Mouse (Mus musculus) hindbrain, embryonic 10.5 days (tissue): ENCODE results near the gene Khdc3. TPM values are rescaled to one million over a fixed set of nuclear protein-coding genes. Genes with fewer than 3 reads are reported as not detected.

Experiments used
- polyA plus RNA-seq: library from polyadenylated mRNA; unstranded; fragments of >200 nt; fragmentation: Nextera tagmentation; extraction: Ambion mirVana; gene quantifications from 2 replicates; pipeline ENCODE4 v1.2.1, GENCODE M21; 2016

Khdc3 gene
- polyA plus RNA-seq, 1 experiment from 2014 or later, result 0.20 TPM

Other genes starting within 250 kb of the Khdc3 start
- gene Pygo1, start 176.2 kb upstream of the Khdc3 start, polyA plus RNA-seq, result 5.4 and 6.1 TPM in 2 replicates
- gene Dyx1c1, start 143.1 kb upstream of the Khdc3 start, polyA plus RNA-seq, result 1.8 and 1.9 TPM in 2 replicates
- not detected in 2 replicates for gene Gm44503, start 143.0 kb upstream of the Khdc3 start, polyA plus RNA-seq
- 21.8 and 27.6 TPM in 2 replicates for gene Ccpg1os, start 116.5 kb upstream of the Khdc3 start, polyA plus RNA-seq
- gene Ccpg1, start 116.4 kb upstream of the Khdc3 start, polyA plus RNA-seq, result 20.3 and 21.9 TPM in 2 replicates
- 15.0 and 15.8 TPM in 2 replicates for gene Pigb, start 61.5 kb upstream of the Khdc3 start, polyA plus RNA-seq
- 1.5 and 2.1 TPM in 2 replicates for gene Rab27a, start 57.0 kb upstream of the Khdc3 start, polyA plus RNA-seq
- not detected in 2 replicates for gene Gm20509, start 634 bp downstream of the Khdc3 start, polyA plus RNA-seq
- 136 and 150 TPM in 2 replicates for gene Rsl24d1, start 11.6 kb downstream of the Khdc3 start, polyA plus RNA-seq